In the genomic region with DNA sequence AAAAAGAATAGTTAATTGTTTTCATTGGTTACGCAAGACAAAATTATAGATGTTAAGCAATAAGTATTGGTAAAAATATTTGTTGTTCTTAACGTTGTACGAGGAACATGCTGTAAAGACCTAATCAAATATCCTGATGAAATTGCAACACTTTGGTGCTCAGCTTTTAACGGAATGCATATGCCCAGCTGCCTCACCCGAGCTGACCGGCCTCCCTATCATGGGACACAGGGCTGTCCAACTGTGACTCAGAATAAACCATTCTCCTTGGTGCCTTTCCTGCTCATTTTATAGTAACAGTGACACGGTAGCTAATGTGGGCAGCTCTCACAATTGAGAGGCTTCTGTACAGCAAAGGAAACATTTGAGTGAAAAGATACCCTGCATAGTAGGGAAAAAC, we compare ENCODE assay signal across 8 mouse cellular contexts. TPM values are rescaled to one million over a fixed set of nuclear protein-coding genes. Genes with fewer than 3 reads are reported as not detected.
DNase-seq lines count a peak whose midpoint lies in the region; ATAC-seq and TF ChIP-seq lines count a peak whose summit lies in the region.

No protein-coding gene starts in this region.

- H3K27ac ChIP-seq in testis, adult 2 months (ENCODE audit: control insufficient read depth, insufficient read depth, low read depth, low read length), result no peak overlapping the region

- TF ChIP-seq POLR2A in testis, adult 2 months (IDR thresholded peaks at IDR 0.05; ENCODE audit: control insufficient read depth, low read depth, low read length), result no peak

- peaks cover 2% of the 10 kb centered on the region for H3K4me1 ChIP-seq in testis, adult 2 months (ENCODE audit: control insufficient read depth, insufficient read depth, low read length)

- ATAC-seq in granulocyte monocyte progenitor cell, adult 5-6 weeks (replicated peaks; ENCODE audit: poor library complexity, severe bottlenecking), result peak; percentile 18
- ATAC-seq in frontal cortex, adult (ENCODE audit: low TSS enrichment), result no peak

- TF ChIP-seq CTCF in testis, adult 2 months (IDR thresholded peaks at IDR 0.05; ENCODE audit: control insufficient read depth, insufficient read depth, insufficient replicate concordance, low read depth, low read length), result no peak

- DNase-seq in testis, postnatal 14 days (ENCODE audit: low spot score), result no peak
- DNase-seq in liver, result peak; percentile 37
- DNase-seq in right cerebral cortex, adult 2 months (ENCODE audit: low spot score in 2 of 2), result no peak
- no peak for DNase-seq in thymus, postnatal 10 days (ENCODE audit: low spot score in 2 of 2)
- no peak for DNase-seq in cerebellum, postnatal 4 days (ENCODE audit: low spot score in 2 of 2)

- no peaks in the 10 kb centered on the region for H3K27me3 ChIP-seq in testis, adult 2 months (ENCODE audit: control insufficient read depth, insufficient read depth, low read length)

- no peaks in the 10 kb centered on the region for H3K36me3 ChIP-seq in testis, adult 2 months (ENCODE audit: control insufficient read depth, insufficient read depth, low read length)

- peak overlapping the region; percentile 66 for H3K4me3 ChIP-seq in testis, adult 2 months (ENCODE audit: control insufficient read depth, low read depth, low read length)

RNA-seq across cellular contexts. Expression of gene Ppip5k2, which starts 0.9 kb away (rescaled TPM):
- polyA plus RNA-seq in testis, adult 2 months (2012; rRNA removed), result 8.2 and 8.7 TPM in 2 replicates
- 52.7 and 57.5 TPM in 2 replicates for total RNA-seq in granulocyte monocyte progenitor cell, adult 5-6 weeks (2014; fragmentation: Nextera tagmentation)
- total RNA-seq in granulocyte monocyte progenitor cell, adult 5-6 weeks (2017), result 64.8 and 82.9 TPM in 2 replicates

RNA-seq across cellular contexts. Expression of gene Gin1, which starts 1.1 kb away (rescaled TPM):
- polyA plus RNA-seq in testis, adult 2 months (2012; rRNA removed), result 6.2 and 6.6 TPM in 2 replicates
- 11.5 and 15.3 TPM in 2 replicates for total RNA-seq in granulocyte monocyte progenitor cell, adult 5-6 weeks (2014; fragmentation: Nextera tagmentation)
- 16.7 and 20.9 TPM in 2 replicates for total RNA-seq in granulocyte monocyte progenitor cell, adult 5-6 weeks (2017)
